Mouse (Mus musculus) embryonic fibroblast, embryonic 13.5 days (primary cell): ENCODE measurements at regions not wholly inside any gene's neighbourhood (a gene's known extent, or its start where the extent isn't known, plus 50 kb on each side); places are given as distances from the start of the nearest gene placed in this dataset.

Source experiments
- CTCF ChIP-seq: IDR thresholded peaks from 2 replicates; pipeline ENCODE4 v1.5.1; 2011; ENCODE audit warnings: mild to moderate bottlenecking, control low read depth, low read length, moderate library complexity, borderline replicate concordance; ENCODE audit not compliant: insufficient read depth
- POLR2A ChIP-seq: IDR thresholded peaks from 2 replicates; pipeline ENCODE4 v1.6.1; 2011; ENCODE audit warnings: low read depth, mild to moderate bottlenecking, control low read depth, low read length, moderate library complexity

DNA sequence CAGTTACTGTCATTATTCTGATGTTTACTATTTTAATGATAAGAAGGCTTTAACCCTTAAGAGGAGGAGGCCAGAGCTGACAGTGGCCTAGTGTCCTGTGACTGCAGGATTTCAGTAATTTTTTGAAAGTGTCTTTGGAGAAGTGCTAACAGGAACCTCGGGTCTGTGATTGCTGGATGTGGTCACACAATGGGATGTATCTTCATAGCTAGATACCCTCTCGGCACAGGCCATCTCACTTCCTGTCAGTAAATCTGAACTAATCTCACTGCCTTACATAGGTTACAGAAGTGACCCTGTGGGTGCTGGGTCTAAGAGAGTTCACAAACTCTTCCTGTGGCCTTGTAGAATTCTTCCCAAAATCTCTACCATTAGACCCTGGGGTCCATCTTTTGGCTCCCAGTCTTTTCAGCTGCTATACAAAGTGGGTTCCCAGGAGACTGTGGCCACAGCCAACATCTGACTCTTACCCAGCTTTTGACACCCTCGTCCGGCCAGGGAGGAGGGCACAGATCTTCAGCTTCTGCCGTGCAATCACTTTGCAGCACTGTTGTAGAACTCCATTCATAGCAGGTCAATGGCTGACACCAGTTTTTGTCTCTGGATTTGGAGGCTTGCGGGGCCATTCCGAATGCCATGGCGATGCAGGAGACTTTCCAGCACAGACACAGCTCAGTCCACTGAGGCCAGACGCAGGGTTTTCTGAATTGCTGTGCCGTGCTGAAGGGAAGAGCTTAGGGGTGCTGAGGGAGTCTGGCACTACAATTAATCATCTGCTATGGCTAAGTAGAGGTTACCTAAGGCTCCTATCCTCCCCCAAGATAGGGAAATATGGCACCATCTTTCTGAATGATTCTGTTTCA lies 95.7 kb upstream of the Irs2 start:
- TF ChIP-seq CTCF (no peak), POLR2A (no peak)
